Mouse (Mus musculus): ENCODE results near the gene Zfyve19.
A peak's percentile ranks its signal among the peaks of the same experiment; 100 is the strongest.

The Zfyve19 gene

DNA sequence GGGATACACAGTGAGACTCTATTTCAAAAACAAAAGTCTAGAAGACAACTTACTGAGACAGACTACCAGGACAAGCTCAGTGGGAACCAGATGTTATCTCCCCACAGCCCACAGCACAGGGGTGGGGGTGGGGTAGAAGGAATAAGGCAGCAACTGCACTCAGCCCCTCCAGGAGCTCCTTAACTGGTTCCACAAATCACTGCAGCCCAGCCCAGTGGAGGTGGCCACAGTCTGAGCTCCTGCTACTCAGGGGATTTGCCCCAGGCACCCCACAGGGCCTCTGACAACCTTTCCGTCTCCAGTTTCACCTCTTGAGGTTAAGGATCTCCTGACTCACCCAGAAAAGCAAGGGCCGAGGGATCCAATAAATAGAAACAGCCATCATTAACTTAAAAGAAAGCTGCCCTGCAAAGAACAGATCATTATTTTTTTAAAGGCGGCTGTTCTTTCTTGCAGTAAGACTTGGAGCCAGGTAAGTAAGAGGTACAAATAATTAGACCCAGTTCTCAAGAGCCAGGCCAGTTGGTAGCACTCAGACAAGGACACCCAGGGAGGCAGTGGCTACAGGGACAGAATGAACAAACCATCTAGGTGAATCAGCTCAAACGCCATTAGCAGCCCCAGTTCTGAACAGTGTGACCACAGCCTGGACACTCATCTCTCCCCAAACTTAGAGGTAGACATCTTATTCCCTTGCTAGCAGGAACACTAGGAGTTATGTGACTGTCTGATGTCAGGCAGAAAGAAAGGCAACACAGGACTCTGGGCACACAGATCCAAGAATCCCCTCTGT lies 11.9 kb upstream of the Zfyve19 start:
- peak; percentile 20 to 38 for DNase-seq

GRCm38 (mm10) chr2:119197493-119197892 lies 10.9 kb upstream of the Zfyve19 start:
- DNase-seq: no peak

DNA sequence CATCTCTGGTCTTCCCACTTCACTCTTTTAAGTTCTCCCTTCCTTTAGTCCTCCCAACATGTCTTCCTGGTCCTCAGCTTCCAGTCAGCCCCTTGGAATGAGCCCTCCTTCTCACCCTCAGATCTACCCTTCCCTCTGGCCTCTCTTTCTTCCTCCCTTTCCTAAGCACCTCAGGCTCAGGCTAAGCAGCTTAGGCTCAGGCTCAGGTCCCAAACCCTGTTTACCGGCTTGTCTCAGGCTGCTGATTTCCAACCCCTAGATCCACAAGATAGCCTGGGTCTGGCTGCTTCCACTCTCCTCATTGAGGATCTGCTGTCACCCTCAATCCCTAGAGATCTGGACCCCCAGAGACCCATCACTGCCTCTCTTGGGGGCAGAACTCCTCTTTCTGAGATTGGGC lies 10.4 kb upstream of the Zfyve19 start:
- no peak for DNase-seq

- DNase-seq: no peak
Observed at GRCm38 (mm10) chr2:119198934-119199333, 9.5 kb upstream of the Zfyve19 start.

DNA sequence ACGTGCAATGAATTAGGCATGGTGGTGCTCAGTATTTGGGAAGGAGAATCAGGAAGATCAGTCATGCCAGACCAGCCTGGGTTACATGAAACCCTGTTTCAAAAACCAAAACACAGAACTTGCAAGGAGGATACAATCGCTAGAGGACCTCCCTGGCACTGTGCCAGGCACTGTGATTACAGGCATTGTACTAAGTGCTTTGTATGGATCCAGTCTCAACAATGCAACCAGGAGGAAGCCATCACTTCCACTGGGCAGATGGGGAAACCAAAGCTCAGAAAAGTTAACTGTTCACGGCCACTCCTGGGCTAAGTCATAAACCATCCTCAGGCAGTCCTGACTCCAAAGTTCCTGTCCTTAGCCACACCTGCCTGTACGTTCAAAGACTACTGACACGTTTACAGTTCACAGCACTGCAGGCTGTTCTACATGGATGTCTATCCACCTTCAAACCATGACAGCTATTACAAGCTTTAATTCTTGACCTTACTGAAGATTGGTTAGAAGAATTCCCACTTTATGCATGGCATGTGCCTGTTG lies 5.4 kb upstream of the Zfyve19 start:
- DNase-seq: peak; percentile 32 to 39

GRCm38 (mm10) chr2:119203871-119204460 lies 4.5 kb upstream of the Zfyve19 start:
- DNase-seq: no peak

DNA sequence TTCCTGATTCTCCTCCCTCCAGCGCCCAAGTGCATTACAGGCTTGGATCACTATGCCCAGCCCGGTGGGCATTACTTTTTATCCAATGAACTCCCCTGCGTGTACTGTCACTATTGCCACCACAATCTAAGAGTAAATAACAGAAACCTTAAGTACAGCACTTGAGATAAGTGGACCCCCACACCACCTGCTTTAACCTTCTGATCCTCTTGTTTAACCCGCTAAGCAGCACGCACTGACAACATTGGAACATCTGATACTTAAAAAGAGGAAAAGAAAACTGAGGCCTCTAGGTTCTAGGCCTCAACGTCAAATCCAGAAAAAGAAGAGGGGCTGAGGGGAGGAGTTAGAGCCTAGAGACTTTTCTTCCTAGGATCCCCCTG lies 465 bp upstream of the Zfyve19 start:
- no peak for DNase-seq

GRCm38 (mm10) chr2:119209176-119209507 lies 725 bp downstream of the Zfyve19 start:
- no peak for DNase-seq

DNA sequence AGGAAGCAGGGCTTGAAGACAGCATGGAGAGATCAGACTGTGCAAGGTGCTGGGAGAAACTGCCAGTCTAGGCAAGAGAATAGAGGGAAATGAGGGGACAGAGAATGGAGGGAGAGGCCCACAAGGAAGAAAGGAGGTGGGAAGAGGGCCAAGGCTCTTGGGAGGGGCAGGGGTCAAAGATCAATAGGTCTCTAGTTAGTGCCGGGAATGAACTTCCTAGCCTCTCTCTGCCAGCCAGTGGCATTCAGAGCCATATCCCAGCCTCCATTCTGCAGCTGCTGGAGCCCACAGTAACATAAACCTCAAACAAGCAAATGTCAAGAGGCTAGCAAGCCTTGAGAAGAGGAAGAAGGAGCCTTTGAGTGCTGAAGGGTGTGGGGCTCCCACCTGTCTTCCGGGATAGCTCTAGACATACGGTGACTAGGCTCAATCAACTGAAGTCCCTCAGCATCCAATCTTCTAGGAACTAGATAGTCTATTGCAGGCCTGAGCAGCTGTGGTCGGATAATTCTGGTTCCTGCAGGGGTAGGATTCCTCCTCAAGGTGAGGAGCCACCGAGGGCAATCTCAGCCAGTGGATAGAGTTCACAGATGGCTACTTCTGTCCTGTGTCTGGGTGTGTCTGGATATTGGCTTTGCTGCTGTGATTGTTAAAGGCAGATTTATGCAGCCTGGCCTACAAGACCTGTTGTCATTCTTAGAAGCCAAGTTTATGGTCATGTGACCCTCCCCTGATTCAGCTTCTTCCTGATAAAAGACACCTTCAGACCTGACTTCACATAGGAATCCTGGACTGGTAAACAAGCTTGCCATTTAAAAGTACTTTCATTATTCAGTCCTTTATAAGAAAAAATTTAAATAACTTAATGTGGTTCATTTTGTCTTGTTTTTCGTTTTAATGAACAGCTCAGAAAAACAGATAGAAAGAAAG lies 21.6 kb downstream of the Zfyve19 start, which contains the start of gene Ppp1r14d:
Gene Ppp1r14d (minus strand): TSS at position 132 of the 930 bp plus-strand sequence.
- peak; percentile 42 to 43 for DNase-seq

- no peak for DNase-seq
Observed at GRCm38 (mm10) chr2:119236682-119237209, 28.3 kb downstream of the Zfyve19 start.

DNA sequence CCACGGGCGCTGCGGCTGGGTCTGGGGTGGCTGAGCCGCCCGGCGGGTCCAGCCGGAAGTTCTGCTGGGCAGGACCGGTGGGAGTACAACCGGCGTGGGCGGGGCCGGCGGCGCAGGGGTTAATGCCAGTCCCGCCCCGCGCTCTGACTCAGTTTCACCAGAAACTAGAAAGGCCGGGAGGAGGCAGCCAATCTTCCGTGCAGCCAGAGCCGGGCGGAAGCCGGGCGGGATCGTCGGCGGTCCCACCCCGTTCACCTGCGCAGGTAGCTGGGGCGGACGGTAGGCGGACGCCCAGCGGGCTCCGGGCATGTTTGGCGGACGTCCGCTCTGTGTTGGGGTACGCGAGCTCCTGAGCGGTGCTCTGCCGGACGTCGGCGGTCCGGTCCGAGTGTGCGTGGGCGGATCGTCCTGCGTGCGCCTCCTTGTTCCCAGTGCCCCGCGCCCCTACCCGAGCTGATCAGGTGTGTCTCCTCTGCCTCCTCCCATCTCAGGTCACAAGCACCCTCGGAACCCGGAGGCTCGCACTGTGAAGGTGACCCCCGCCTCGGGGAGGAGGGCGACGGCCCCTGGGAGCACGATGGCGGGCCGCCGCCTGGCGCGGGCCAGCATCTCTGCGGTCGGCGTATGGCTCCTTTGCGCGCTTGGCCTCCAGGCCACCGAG lies 28.9 kb downstream of the Zfyve19 start, which contains the start of gene Spint1:
Gene Spint1 (plus strand): TSS at position 153 of the 661 bp plus-strand sequence.
- DNase-seq: peak; percentile 77 to 78

DNA sequence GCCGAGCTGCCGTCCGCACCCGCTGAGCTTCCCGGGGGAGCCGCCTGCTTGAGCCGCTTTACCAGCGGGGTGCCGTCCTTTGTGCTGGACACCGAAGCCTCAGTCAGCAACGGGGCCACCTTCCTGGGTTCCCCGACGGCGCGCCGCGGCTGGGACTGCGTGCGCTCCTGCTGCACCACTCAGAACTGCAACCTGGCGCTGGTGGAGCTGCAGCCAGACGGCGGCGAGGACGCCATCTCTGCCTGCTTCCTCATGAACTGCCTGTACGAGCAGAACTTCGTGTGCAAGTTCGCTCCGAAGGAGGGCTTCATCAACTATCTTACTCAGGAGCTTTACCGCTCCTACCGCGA lies 29.4 kb downstream of the Zfyve19 start:
- no peak for DNase-seq

DNA sequence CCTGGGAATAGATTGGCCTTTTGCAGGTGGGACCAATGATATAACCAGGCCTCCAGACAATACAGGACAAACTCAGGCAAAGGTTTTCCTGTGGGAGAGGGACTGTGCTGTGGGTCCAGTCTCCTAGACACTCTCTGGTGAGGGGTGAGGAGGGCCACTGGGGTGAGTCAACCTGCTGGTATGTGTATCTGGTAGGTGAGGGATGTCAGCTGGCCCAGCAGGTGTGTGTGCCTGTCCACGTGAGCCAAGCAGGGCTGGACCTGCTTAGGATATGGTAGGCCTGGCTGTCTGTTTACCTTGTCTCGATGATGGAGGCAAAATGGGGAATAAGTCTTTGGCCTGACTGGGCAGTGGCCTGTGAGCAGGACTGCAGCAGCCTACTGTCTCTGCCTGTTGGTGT lies 30.3 kb downstream of the Zfyve19 start:
- peak; percentile 67 to 78 for DNase-seq

DNA sequence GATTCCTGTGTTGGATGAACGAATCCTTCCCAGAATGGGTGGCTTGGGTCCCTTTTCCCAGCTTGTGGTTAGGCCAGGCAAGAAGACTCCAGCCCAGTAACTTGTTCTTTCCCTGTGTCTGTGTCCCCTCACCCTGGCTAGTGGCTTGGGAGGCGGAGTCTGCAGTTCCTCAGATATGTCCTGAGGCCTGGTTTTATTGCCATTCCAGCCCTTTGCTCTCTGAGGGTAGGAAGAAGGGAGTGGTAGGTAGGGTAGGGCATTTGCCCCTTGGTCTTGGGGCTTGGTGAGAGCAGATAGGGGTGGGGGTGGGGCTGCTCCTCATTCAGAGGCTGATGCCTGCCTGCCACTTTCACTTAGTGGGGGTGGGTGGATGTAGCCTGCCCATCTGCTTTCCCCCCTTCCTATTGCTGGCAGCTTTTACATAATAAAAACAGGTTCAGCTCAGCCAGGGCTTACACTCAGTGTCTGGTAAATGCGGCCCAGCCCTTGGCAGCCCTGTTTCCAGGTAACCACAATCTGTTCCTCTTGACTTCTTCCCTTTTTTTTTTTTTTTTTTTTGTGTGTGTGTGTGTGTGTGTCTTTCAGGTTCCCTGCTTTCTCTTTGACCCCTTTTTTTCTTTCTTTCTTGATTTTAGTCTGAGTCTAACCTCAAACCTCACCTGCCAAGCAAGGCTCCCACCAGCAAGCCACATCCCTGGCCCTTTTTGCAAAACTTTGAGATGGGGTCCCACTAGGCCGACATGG lies 31.8 kb downstream of the Zfyve19 start:
- no peak for DNase-seq

- DNase-seq: no peak
Observed at GRCm38 (mm10) chr2:119240819-119241186, 32.4 kb downstream of the Zfyve19 start.

- no peak for DNase-seq
Observed at GRCm38 (mm10) chr2:119242548-119242947, 34.1 kb downstream of the Zfyve19 start.

GRCm38 (mm10) chr2:119245246-119245645 lies 36.8 kb downstream of the Zfyve19 start:
- DNase-seq: no peak

DNA sequence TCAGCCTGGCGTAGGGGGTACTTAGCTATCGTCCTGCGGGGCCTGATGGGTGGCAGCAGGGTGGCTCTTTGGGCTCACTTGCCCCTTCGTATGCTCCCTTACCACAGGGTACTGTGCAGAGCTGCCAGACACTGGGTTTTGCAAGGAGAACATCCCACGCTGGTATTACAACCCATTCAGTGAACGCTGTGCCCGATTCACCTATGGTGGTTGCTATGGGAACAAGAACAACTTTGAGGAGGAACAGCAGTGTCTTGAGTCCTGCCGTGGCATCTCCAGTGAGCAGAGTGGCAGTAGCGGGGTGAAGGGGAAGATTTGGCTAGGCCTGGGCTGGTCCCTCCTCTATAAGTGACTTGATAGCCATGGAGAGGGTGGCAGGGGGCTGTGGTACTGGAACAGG lies 39.5 kb downstream of the Zfyve19 start:
- no peak for DNase-seq

- DNase-seq: peak; percentile 61 to 75
Observed at GRCm38 (mm10) chr2:119249592-119250061, 41.2 kb downstream of the Zfyve19 start.

- no peak for DNase-seq
Observed at GRCm38 (mm10) chr2:119250377-119250776, 42.0 kb downstream of the Zfyve19 start.

DNA sequence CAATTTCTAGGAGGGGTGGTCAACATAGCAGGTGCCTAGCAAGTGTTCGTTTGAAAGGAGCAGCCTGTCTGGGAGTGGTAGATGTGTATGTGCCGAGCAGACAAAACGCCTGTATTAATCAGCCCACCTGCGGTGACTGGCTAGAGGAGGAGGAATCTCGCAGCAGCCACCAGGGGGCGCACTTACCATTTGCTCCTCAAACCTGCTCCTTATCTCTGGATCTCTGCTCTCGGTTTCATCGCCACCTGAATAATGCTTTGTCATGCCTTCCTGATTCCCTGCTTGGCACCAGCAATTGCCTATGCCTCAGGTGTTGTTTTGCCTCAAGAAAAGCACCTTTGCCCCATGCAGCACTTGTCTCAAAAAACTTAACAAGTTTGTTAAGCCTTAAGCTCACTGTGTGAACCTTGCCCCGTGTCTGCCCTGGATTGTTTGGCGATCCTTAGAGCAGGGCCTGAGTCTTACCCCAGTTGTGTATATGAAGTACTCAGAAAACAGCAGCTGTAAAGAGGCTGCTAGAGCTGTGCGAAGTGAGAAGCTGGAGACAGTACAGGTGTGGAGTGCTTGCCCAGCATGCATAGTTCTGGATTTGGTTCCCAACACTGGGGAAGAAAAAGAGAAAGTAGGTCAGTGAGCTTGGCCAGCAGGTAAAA lies 42.5 kb downstream of the Zfyve19 start:
- peak; percentile 85 to 90 for DNase-seq
